Mouse (Mus musculus) kidney, adult 2 months (tissue): Measurements from ENCODE around the gene Wfdc2. TPM values are rescaled to one million over a fixed set of nuclear protein-coding genes. Genes with fewer than 3 reads are reported as not detected.
A peak's percentile ranks its signal among the peaks of the same experiment; 100 is the strongest.
"Not testable (repeated sequence)": the region's sequence is repeated elsewhere in the genome, so short reads cannot be mapped to it uniquely, and the experiment has no call there.

Experiments
- DNase-seq: peaks from one replicate; pipeline ENCODE4 v3.0.0; 2021
- H3K27ac ChIP-seq: fragments of 200-500 bp; 2 replicates; pipeline ENCODE4 v1.5.1; 2012; ENCODE audit warnings: low read depth, low read length, control low read depth, inconsistent platforms; ENCODE audit not compliant: insufficient read depth
- H3K27me3 ChIP-seq: fragments of 200-500 bp; replicated peaks from 2 replicates; pipeline ENCODE4 v1.6.1; 2012; ENCODE audit warnings: mild to moderate bottlenecking, moderate library complexity, low read length, inconsistent platforms; ENCODE audit not compliant: control insufficient read depth, insufficient read depth
- H3K36me3 ChIP-seq: fragments of 200-500 bp; 2 replicates; pipeline ENCODE4 v1.6.1; 2012; ENCODE audit warnings: mild to moderate bottlenecking, moderate library complexity, low read length, inconsistent platforms; ENCODE audit not compliant: control insufficient read depth, insufficient read depth
- H3K4me1 ChIP-seq: fragments of 200-500 bp; 2 replicates; pipeline ENCODE4 v1.6.1; 2011; ENCODE audit warnings: low read length; ENCODE audit not compliant: control insufficient read depth, insufficient read depth
- H3K4me3 ChIP-seq: fragments of 200-500 bp; 2 replicates; pipeline ENCODE4 v1.5.1; 2011; ENCODE audit warnings: mild to moderate bottlenecking, low read depth, low read length, control low read depth; ENCODE audit not compliant: insufficient read depth
- CTCF ChIP-seq: fragments of 200-500 bp; conservative IDR thresholded peaks from 2 replicates; pipeline ENCODE4 v1.5.1; 2011; ENCODE audit warnings: low read depth, mild to moderate bottlenecking, control low read depth, low read length, moderate library complexity, mixed read lengths; ENCODE audit not compliant: insufficient read depth, insufficient read length
- POLR2A ChIP-seq: fragments of 200-500 bp; IDR thresholded peaks from one replicate; pipeline ENCODE4 v1.6.1; 2011; ENCODE audit warnings: low read depth, low read length, control low read depth
- WGBS: fragments of 180-500 bp; shearing (Covaris S2); methylation state at CpG from one replicate; pipeline ENCODE4 v1.1.7; 2018; 5-methylcytosine and 5-hydroxymethylcytosine counted together
- polyA plus RNA-seq: library from polyadenylated mRNA; depleted of rRNA; stranded (reverse); fragments of >200 nt; gene quantifications from 2 replicates; pipeline ENCODE4 v1.2.3, GENCODE M21; 2012; rRNA removed

Gene Wfdc2
- polyA plus RNA-seq, 1 experiment = 459 TPM

GRCm38 (mm10) chr2:164593494-164593893, 31.3 kb downstream of the Wfdc2 start, which contains the start of gene Eppin:
Gene Eppin, minus strand, starts transcription at chr2:164593594.
- WGBS = 76% methylated on average over 4 of the region's 4 CpGs
- TF ChIP-seq POLR2A = no peak
- TF ChIP-seq CTCF = no peak
- no peak within 1 kb of the TSS for H3K4me3 ChIP-seq

GRCm38 (mm10) chr2:164600179-164600578, 38.0 kb downstream of the Wfdc2 start:
- Histone ChIP-seq H3K36me3 (no peaks in the 10 kb centered on the region), H3K4me1 (no peaks in the 10 kb centered on the region), H3K27ac (no peak overlapping the region), H3K27me3 (no peaks in the 10 kb centered on the region), H3K4me3 (no peak overlapping the region)
- DNase-seq = no peak
- WGBS = 73% methylated on average over 3 of the region's 3 CpGs
- TF ChIP-seq POLR2A (no peak), CTCF (0 out of 2 replicates have a peak, but pooled peaks have one; percentile 30)

More at GRCm38 (mm10) chr2:164593494-164593893, 31.3 kb downstream of the Wfdc2 start, which contains the start of gene Eppin:
- Histone ChIP-seq H3K27me3 (no peaks in the 10 kb centered on the region), H3K27ac (no peak within 1 kb of the TSS), H3K36me3 (no peaks in the 10 kb centered on the region), H3K4me1 (no peaks in the 10 kb centered on the region)
- no peak for DNase-seq

GRCm38 (mm10) chr2:164603482-164603881, 41.3 kb downstream of the Wfdc2 start:
- H3K4me3 ChIP-seq = no peak overlapping the region
- DNase-seq = no peak
- H3K4me1 ChIP-seq = no peaks in the 10 kb centered on the region
- no peaks in the 10 kb centered on the region for H3K36me3 ChIP-seq
- no peaks in the 10 kb centered on the region for H3K27me3 ChIP-seq
- no peak for TF ChIP-seq CTCF
- no peak for TF ChIP-seq POLR2A
- no peak overlapping the region for H3K27ac ChIP-seq
- WGBS = 92% methylated on average over 3 of the region's 3 CpGs

GRCm38 (mm10) chr2:164604411-164604810, 42.2 kb downstream of the Wfdc2 start:
- Histone ChIP-seq H3K27ac (no peak overlapping the region), H3K36me3 (no peaks in the 10 kb centered on the region), H3K27me3 (no peaks in the 10 kb centered on the region), H3K4me1 (no peaks in the 10 kb centered on the region), H3K4me3 (no peak overlapping the region)
- no peak for DNase-seq
- TF ChIP-seq POLR2A = no peak
- no peak for TF ChIP-seq CTCF
- 84% methylated on average over 8 of the region's 8 CpGs for WGBS

GRCm38 (mm10) chr2:164608781-164609180, 46.6 kb downstream of the Wfdc2 start:
- WGBS = 29% methylated on average over 6 of the region's 6 CpGs
- H3K36me3 ChIP-seq = no peaks in the 10 kb centered on the region
- no peak overlapping the region for H3K4me3 ChIP-seq
- H3K27ac ChIP-seq = no peak overlapping the region
- no peak for DNase-seq
- TF ChIP-seq POLR2A (no peak), CTCF (no peak)
- no peaks in the 10 kb centered on the region for H3K4me1 ChIP-seq
- H3K27me3 ChIP-seq = no peaks in the 10 kb centered on the region

GRCm38 (mm10) chr2:164613471-164613870, 51.3 kb downstream of the Wfdc2 start, which contains the start of the genes Wfdc6b and Wfdc8:
Gene Wfdc6b, plus strand, starts transcription at chr2:164613522.
Gene Wfdc8, minus strand, starts transcription at chr2:164613626.
- DNase-seq = peak; percentile 39
- H3K4me3 ChIP-seq, H3K36me3 ChIP-seq, H3K4me1 ChIP-seq, H3K27me3 ChIP-seq, H3K27ac ChIP-seq: not testable (repeated sequence)
- 42% methylated on average over 8 of the region's 8 CpGs for WGBS

- no peak overlapping the region for H3K27ac ChIP-seq
- no peak overlapping the region for H3K4me3 ChIP-seq
- TF ChIP-seq CTCF (no peak), POLR2A (no peak)
- WGBS = 96% methylated on average over 3 of the region's 3 CpGs
- no peaks in the 10 kb centered on the region for H3K36me3 ChIP-seq
- no peaks in the 10 kb centered on the region for H3K4me1 ChIP-seq
- no peak for DNase-seq
- no peaks in the 10 kb centered on the region for H3K27me3 ChIP-seq
Observed at GRCm38 (mm10) chr2:164615386-164615785, 53.2 kb downstream of the Wfdc2 start.

Other genes with a start within 250 kb of the Wfdc2 start
- not detected in 2 replicates for gene Svs6, start 245.7 kb upstream of the Wfdc2 start, polyA plus RNA-seq
- not detected in 2 replicates for gene Svs5, start 229.7 kb upstream of the Wfdc2 start, polyA plus RNA-seq
- gene Slpi, start 173.3 kb upstream of the Wfdc2 start, polyA plus RNA-seq = 3.0 and 4.6 TPM in 2 replicates
- gene Rbpjl, start 159.3 kb upstream of the Wfdc2 start, polyA plus RNA-seq = 0.04 TPM in 1 of 2 replicates, not detected in the other
- 1.4 and 2.6 TPM in 2 replicates for gene Matn4, start 157.3 kb upstream of the Wfdc2 start, polyA plus RNA-seq
- gene Sdc4, start 118.5 kb upstream of the Wfdc2 start, polyA plus RNA-seq = 194 and 212 TPM in 2 replicates
- 94.5 and 122 TPM in 2 replicates for gene Sys1, start 105.4 kb upstream of the Wfdc2 start, polyA plus RNA-seq
- 22.1 and 23.4 TPM in 2 replicates for gene Gm20458, start 101.4 kb upstream of the Wfdc2 start, polyA plus RNA-seq
- 0.10 TPM in 1 of 2 replicates, not detected in the other for gene Trp53tg5, start 88.7 kb upstream of the Wfdc2 start, polyA plus RNA-seq
- gene Dbndd2, start 76.3 kb upstream of the Wfdc2 start, polyA plus RNA-seq = 36.8 and 43.6 TPM in 2 replicates
- gene Pigt, start 64.9 kb upstream of the Wfdc2 start, polyA plus RNA-seq = 101 and 123 TPM in 2 replicates
- not detected in 2 replicates for gene Spint3, start 11.0 kb downstream of the Wfdc2 start, polyA plus RNA-seq
- gene Wfdc6a, start 23.0 kb downstream of the Wfdc2 start, polyA plus RNA-seq = not detected in 2 replicates
- not detected in 2 replicates for gene Eppin, start 31.2 kb downstream of the Wfdc2 start, polyA plus RNA-seq
- not detected in 2 replicates for gene Wfdc6b, start 51.1 kb downstream of the Wfdc2 start, polyA plus RNA-seq
- not detected in 2 replicates for gene Wfdc8, start 51.2 kb downstream of the Wfdc2 start, polyA plus RNA-seq
- 9.2 and 10.3 TPM in 2 replicates for gene Wfdc16, start 76.4 kb downstream of the Wfdc2 start, polyA plus RNA-seq
- gene Wfdc10, start 93.6 kb downstream of the Wfdc2 start, polyA plus RNA-seq = not detected in 2 replicates
- not detected in 2 replicates for gene Wfdc9, start 94.2 kb downstream of the Wfdc2 start, polyA plus RNA-seq
- gene Wfdc11, start 111.7 kb downstream of the Wfdc2 start, polyA plus RNA-seq = not detected in 2 replicates
- gene Wfdc13, start 122.7 kb downstream of the Wfdc2 start, polyA plus RNA-seq = not detected in 2 replicates
- not detected in 2 replicates for gene Spint4, start 136.1 kb downstream of the Wfdc2 start, polyA plus RNA-seq
- not detected in 2 replicates for gene Spint5, start 152.9 kb downstream of the Wfdc2 start, polyA plus RNA-seq
- 0.57 and 1.0 TPM in 2 replicates for gene Wfdc3, start 183.5 kb downstream of the Wfdc2 start, polyA plus RNA-seq
- 32.6 and 34.5 TPM in 2 replicates for gene Dnttip1, start 183.6 kb downstream of the Wfdc2 start, polyA plus RNA-seq
- gene Ube2c, start 207.5 kb downstream of the Wfdc2 start, polyA plus RNA-seq = 6.6 and 7.1 TPM in 2 replicates
- gene Tnnc2, start 217.6 kb downstream of the Wfdc2 start, polyA plus RNA-seq = 124 TPM in 1 of 2 replicates, not detected in the other
- gene Snx21, start 223.4 kb downstream of the Wfdc2 start, polyA plus RNA-seq = 23.2 and 32.9 TPM in 2 replicates
- 68.4 and 75.7 TPM in 2 replicates for gene Acot8, start 242.5 kb downstream of the Wfdc2 start, polyA plus RNA-seq
- 2.2 and 2.7 TPM in 2 replicates for gene Zswim3, start 242.7 kb downstream of the Wfdc2 start, polyA plus RNA-seq